Mouse (Mus musculus) midbrain, embryonic 14.5 days (tissue): ENCODE measurements around the gene Lgi2. TPM values are rescaled to one million over a fixed set of nuclear protein-coding genes. Genes with fewer than 3 reads are reported as not detected.

Source experiments
- ATAC-seq: fragments of 200-750 bp; cut with Nextera tagmentation; 2 replicates; pipeline ENCODE4 v1.8.0; 2017; ENCODE audit warnings: moderate number of reproducible peaks, moderate library complexity; ENCODE audit not compliant: low FRiP score, low TSS enrichment
- DNase-seq: peaks from one replicate; pipeline ENCODE4 v3.0.0-alpha.2; 2015
- H3K27ac ChIP-seq: fragments of 300-500 bp; sonication (generic); replicated peaks from 2 replicates; pipeline ENCODE4 v1.5.1; 2014; ENCODE audit warnings: mild to moderate bottlenecking, low read depth, low read length, moderate library complexity
- H3K27me3 ChIP-seq: fragments of 300-500 bp; sonication (generic); 2 replicates; pipeline ENCODE4 v1.6.1; 2014; ENCODE audit warnings: low read length, control low read depth, mixed read lengths; ENCODE audit not compliant: control insufficient read depth, insufficient read depth
- H3K36me3 ChIP-seq: fragments of 300-500 bp; sonication (generic); 2 replicates; pipeline ENCODE4 v1.6.1; 2014; ENCODE audit warnings: low read length, control low read depth; ENCODE audit not compliant: control insufficient read depth, insufficient read depth
- H3K4me1 ChIP-seq: fragments of 300-500 bp; sonication (generic); 2 replicates; pipeline ENCODE4 v1.6.1; 2014; ENCODE audit warnings: mild to moderate bottlenecking, antibody characterized with exemption, low read length, control low read depth; ENCODE audit not compliant: control insufficient read depth, insufficient read depth
- H3K4me2 ChIP-seq: fragments of 300-500 bp; sonication (generic); 2 replicates; pipeline ENCODE4 v1.6.1; 2014; ENCODE audit warnings: mild to moderate bottlenecking, low read length, moderate library complexity
- H3K4me3 ChIP-seq: fragments of 300-500 bp; sonication (generic); replicated peaks from 2 replicates; pipeline ENCODE4 v1.5.1; 2014; ENCODE audit warnings: low read depth, low read length
- H3K9ac ChIP-seq: fragments of 300-500 bp; sonication (generic); replicated peaks from 2 replicates; pipeline ENCODE4 v1.6.1; 2014; ENCODE audit warnings: mild to moderate bottlenecking, low read length, moderate library complexity
- H3K9me3 ChIP-seq: fragments of 300-500 bp; sonication (generic); 2 replicates; pipeline ENCODE4 v1.6.1; 2016; ENCODE audit warnings: low read length, control low read depth, mixed read lengths; ENCODE audit not compliant: control insufficient read depth
- WGBS: fragments of 180-500 bp; shearing (Covaris S2); extraction: QIAGEN DNeasy Blood & Tissue Kit; methylation state at CpG from one replicate; pipeline ENCODE4 v1.1.7; 2014; 5-methylcytosine and 5-hydroxymethylcytosine counted together
- polyA plus RNA-seq: library from polyadenylated mRNA; unstranded; fragments of >200 nt; fragmentation: Nextera tagmentation; extraction: Ambion mirVana; gene quantifications from 2 replicates; pipeline ENCODE4 v1.2.1, GENCODE M21; 2014

Gene Lgi2
- polyA plus RNA-seq, 1 experiment from 2014 or later, result 3.4 TPM

DNA sequence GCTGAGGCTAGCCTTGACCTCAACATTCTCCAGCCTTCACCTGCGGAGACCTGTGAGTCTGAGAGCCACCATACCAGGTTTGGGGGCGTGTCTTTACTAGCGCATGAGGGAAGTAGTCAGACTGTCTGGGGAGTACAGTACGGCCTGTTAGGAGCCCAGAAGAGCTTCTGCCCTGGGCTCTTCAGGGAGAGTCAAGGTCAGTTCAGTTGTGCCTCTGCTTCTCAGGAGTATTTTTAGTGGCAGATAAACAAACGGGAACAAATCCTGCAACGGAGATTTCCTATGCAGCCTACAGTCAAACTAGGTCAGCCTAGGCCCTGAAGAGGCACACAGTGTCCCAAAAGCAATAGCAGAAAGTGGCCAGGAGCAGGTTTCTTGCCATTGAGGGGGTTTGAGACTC, 56.8 kb downstream of the Lgi2 start:
- Histone ChIP-seq H3K4me2 (no peak overlapping the region), H3K27me3 (no peaks in the 10 kb centered on the region), H3K4me1 (no peaks in the 10 kb centered on the region), H3K9me3 (no peaks in the 10 kb centered on the region), H3K4me3 (no peak overlapping the region), H3K36me3 (no peaks in the 10 kb centered on the region), H3K9ac (no peak overlapping the region), H3K27ac (no peak overlapping the region)
- ATAC-seq (no peak), DNase-seq (no peak)
- WGBS, result 87% methylated on average over 6 of the region's 6 CpGs

DNA sequence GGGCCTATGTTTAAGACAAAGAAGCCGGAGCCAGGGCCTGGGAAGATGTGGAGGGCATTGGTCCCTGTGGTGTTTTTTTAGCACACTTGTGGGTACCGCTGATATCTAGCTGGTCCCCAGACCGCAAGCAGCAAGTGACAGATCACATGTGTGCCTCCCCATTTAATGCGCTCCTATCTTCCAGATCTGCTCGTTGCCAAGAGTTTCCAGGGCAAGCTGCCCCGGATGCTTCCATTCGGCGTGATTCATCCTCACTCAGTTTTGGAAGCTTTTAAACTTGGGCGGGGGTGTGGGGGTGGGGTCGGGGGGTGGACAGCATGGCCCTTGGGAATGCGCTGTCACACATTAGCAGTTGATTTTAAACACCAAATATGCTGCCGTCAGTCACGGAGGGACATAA, 61.6 kb downstream of the Lgi2 start:
- H3K4me2 ChIP-seq, result no peak overlapping the region

DNA sequence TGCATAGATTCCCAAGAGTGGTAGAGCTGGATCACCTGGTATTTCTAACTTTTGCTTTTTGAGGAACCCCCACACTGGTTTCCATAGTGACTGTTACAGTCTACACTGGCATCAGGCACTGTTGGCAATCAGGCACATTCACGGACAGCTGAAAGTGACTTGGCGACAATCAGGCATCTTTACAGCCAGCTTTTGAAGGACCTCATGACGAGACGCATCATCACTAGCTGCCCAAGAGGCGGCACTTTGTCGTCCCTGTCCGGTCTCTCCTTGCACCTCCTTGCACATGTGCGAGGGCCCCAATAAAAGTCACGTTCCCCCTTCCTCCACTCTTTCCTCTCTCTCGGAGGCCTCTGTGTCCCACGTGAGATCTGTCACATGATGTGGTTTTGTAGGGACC, 62.1 kb downstream of the Lgi2 start:
- no peaks in the 10 kb centered on the region for H3K9me3 ChIP-seq
- no peak overlapping the region for H3K4me2 ChIP-seq
- no peaks in the 10 kb centered on the region for H3K36me3 ChIP-seq
- 91% methylated on average over 11 of the region's 11 CpGs for WGBS
- no peak overlapping the region for H3K9ac ChIP-seq
- ATAC-seq (no peak), DNase-seq (no peak)
- H3K4me3 ChIP-seq, result no peak overlapping the region
- no peaks in the 10 kb centered on the region for H3K4me1 ChIP-seq
- no peaks in the 10 kb centered on the region for H3K27me3 ChIP-seq
- no peak overlapping the region for H3K27ac ChIP-seq

More for the DNA sequence above, 61.6 kb downstream of the Lgi2 start:
- no peak for DNase-seq
- Histone ChIP-seq H3K9me3 (no peaks in the 10 kb centered on the region), H3K27me3 (no peaks in the 10 kb centered on the region), H3K27ac (no peak overlapping the region), H3K4me3 (no peak overlapping the region), H3K36me3 (no peaks in the 10 kb centered on the region), H3K9ac (no peak overlapping the region), H3K4me1 (no peaks in the 10 kb centered on the region)
- 86% methylated on average over 13 of the region's 13 CpGs for WGBS
- no peak for ATAC-seq

DNA sequence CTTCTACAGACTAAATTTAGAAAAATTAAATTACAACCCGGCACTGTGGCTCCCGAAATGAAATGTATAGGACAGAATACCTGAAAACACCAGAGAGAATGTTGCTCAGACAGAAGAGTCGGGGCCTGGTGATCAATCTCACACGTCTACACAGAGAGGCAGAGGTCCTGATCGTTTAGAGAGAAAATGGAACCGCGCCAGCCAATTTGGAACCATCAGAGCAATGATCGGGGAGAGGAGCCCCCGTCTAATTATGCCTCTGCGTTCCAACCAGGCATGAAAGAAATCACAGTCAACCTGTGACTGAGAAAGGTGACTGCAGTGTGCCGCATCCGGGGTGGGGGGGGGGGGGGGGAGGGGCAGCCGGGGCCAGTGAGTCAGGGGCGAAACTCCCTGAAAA, 70.6 kb downstream of the Lgi2 start:
- Histone ChIP-seq H3K9me3 (no peaks in the 10 kb centered on the region), H3K9ac (no peak overlapping the region), H3K27ac (no peak overlapping the region), H3K4me3 (no peak overlapping the region), H3K36me3 (no peaks in the 10 kb centered on the region), H3K4me2 (no peak overlapping the region), H3K4me1 (no peaks in the 10 kb centered on the region), H3K27me3 (no peaks in the 10 kb centered on the region)
- ATAC-seq (no peak), DNase-seq (peak; percentile 33)
- 73% methylated on average over 12 of the region's 14 CpGs for WGBS

DNA sequence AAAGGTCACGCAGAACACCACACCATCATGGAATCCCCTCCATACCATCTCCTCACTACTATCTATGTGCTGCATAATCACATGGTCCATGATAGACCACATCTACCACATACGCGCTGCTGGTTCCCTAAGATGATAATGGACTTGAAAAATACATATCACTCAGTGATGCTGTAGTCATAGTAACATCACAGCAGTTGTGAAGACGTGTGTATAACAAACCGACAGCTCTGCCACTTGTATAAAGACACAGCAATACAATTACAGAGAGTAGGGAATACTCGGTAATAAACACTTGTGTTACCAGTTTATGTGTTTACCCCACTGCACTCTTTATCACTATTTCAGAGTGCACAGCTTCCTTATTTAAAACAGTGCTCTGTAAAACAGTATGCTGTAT, 74.8 kb downstream of the Lgi2 start:
- DNase-seq (no peak), ATAC-seq (no peak)
- Histone ChIP-seq H3K36me3 (no peaks in the 10 kb centered on the region), H3K9me3 (no peaks in the 10 kb centered on the region), H3K4me2 (no peak overlapping the region), H3K27me3 (no peaks in the 10 kb centered on the region), H3K4me3 (no peak overlapping the region), H3K27ac (no peak overlapping the region), H3K9ac (no peak overlapping the region), H3K4me1 (no peaks in the 10 kb centered on the region)
- 90% methylated on average over 6 of the region's 6 CpGs for WGBS

DNA sequence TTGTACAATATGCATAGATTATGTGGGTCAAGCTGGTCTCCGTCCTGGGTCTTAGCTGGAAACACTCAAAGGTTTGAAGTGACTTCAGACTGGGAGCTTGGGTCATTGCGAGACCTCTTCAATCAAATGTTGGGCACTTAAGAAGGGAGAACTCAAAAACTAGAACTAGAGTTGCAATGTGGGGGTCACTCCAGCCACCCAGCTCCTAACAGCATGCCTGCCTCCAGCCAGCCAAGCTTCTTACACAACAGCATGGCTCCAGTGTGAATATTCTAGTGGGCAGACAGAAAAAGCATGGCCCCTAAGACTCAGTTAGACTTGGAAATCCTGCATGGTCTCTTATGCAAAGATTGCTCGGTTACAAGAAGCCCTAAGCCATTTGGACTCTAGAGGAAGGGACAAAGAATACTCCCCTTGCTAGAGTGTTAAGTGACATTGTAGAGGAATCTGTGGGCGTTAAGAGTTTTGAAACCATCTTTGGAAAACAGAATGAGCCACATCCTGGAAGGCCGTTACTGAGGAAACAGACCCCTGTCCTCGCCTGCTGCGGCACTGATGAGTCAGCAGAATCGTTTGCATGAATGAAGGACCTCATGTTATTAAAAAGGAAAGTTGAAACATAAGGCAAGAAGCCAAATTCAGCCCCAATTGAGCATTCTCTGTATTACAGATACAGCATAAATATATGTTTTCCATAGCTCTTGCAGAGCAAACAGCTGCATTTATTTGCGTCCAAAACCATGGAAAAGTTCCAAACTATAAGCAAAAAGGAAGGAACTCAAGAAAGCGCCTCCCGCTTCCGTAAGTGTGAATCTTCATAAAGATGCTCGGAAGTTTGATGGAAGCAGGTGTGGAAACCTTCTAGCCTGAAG, 78.5 kb downstream of the Lgi2 start:
- Histone ChIP-seq H3K4me3 (no peak overlapping the region), H3K27ac (no peak overlapping the region), H3K4me2 (no peak overlapping the region), H3K36me3 (no peaks in the 10 kb centered on the region), H3K4me1 (no peaks in the 10 kb centered on the region), H3K9me3 (no peaks in the 10 kb centered on the region), H3K9ac (no peak overlapping the region), H3K27me3 (no peaks in the 10 kb centered on the region)
- WGBS, result 86% methylated on average over 13 of the region's 13 CpGs
- DNase-seq (no peak), ATAC-seq (no peak)

Other genes with a start within 250 kb of the Lgi2 start
- 0.77 and 1.4 TPM in 2 replicates for gene Sod3, start 202.7 kb downstream of the Lgi2 start, polyA plus RNA-seq
- gene Ccdc149, start 94.9 kb downstream of the Lgi2 start, polyA plus RNA-seq, result 9.3 and 9.5 TPM in 2 replicates
- 7.2 and 10.7 TPM in 2 replicates for gene Sepsecs, start 103.2 kb upstream of the Lgi2 start, polyA plus RNA-seq
- 3.9 and 6.8 TPM in 2 replicates for gene Pi4k2b, start 175.1 kb upstream of the Lgi2 start, polyA plus RNA-seq
- gene Zcchc4, start 208.9 kb upstream of the Lgi2 start, polyA plus RNA-seq, result 8.2 and 13.1 TPM in 2 replicates